Mouse (Mus musculus): ENCODE data around the gene Gpd1l.

DNA sequence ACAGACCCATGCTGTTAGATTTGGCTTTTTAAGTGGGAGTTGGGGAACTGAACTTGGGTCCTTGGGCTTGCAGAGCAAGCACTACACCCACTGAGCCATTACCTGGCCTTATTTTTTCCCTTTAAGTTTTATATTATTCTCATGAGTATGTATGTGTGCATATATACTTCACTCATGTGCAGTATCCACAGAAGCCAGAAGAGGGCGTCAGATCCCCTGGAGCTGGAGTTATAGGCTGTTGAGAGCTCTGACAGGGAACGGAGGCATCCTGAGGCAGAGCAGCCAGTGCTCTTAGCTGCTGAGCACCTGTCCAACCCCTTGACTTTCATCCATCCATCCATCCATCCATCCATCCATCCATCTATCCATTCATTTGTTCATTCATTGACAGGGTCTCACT, 2.9 kb upstream of the Gpd1l start:
- TF ChIP-seq NANOG (IDR thresholded peaks at IDR 0.05; ENCODE audit: borderline replicate concordance, low read length) (no peak), CTCF (conservative IDR thresholded peaks at IDR 0.05; ENCODE audit: low read length) (peak; percentile 56)
